Mouse (Mus musculus): ENCODE results near the gene Gm3952.

Gm3952 gene

GRCm38 (mm10) chr8:128798594-128798993 is at the start of gene Gm3952:
Gene Gm3952 (minus strand): TSS chr8:128798694.
- TF ChIP-seq GATA4 (IDR thresholded peaks at IDR 0.05; ENCODE audit: insufficient replicate concordance, low read length) = no peak

- TF ChIP-seq GATA4 (IDR thresholded peaks at IDR 0.05; ENCODE audit: insufficient replicate concordance, low read length) = no peak
Observed at GRCm38 (mm10) chr8:128843749-128844148, 45.3 kb upstream of the Gm3952 start.

- no peak for TF ChIP-seq GATA4 (IDR thresholded peaks at IDR 0.05; ENCODE audit: insufficient replicate concordance, low read length)
Observed at GRCm38 (mm10) chr8:128812521-128812920, 14.0 kb upstream of the Gm3952 start.

GRCm38 (mm10) chr8:128735692-128736091 is 62.8 kb downstream of the Gm3952 start:
- TF ChIP-seq GATA4 (IDR thresholded peaks at IDR 0.05; ENCODE audit: insufficient replicate concordance, low read length) = no peak

- no peak for TF ChIP-seq GATA4 (IDR thresholded peaks at IDR 0.05; ENCODE audit: insufficient replicate concordance, low read length)
Observed at GRCm38 (mm10) chr8:128734118-128734517, 64.4 kb downstream of the Gm3952 start.

GRCm38 (mm10) chr8:128732254-128732653 is 66.2 kb downstream of the Gm3952 start:
- no peak for TF ChIP-seq GATA4 (IDR thresholded peaks at IDR 0.05; ENCODE audit: insufficient replicate concordance, low read length)

- no peak for TF ChIP-seq GATA4 (IDR thresholded peaks at IDR 0.05; ENCODE audit: insufficient replicate concordance, low read length)
Observed at GRCm38 (mm10) chr8:128727213-128727612, 71.3 kb downstream of the Gm3952 start.

GRCm38 (mm10) chr8:128724819-128725218 is 73.7 kb downstream of the Gm3952 start:
- TF ChIP-seq GATA4 (IDR thresholded peaks at IDR 0.05; ENCODE audit: insufficient replicate concordance, low read length) = no peak

GRCm38 (mm10) chr8:128716184-128716583 is 82.3 kb downstream of the Gm3952 start:
- TF ChIP-seq GATA4 (IDR thresholded peaks at IDR 0.05; ENCODE audit: insufficient replicate concordance, low read length) = no peak

GRCm38 (mm10) chr8:128709261-128709660 is 89.2 kb downstream of the Gm3952 start:
- no peak for TF ChIP-seq GATA4 (IDR thresholded peaks at IDR 0.05; ENCODE audit: insufficient replicate concordance, low read length)

- no peak for TF ChIP-seq GATA4 (IDR thresholded peaks at IDR 0.05; ENCODE audit: insufficient replicate concordance, low read length)
Observed at GRCm38 (mm10) chr8:128704836-128705235, 93.7 kb downstream of the Gm3952 start.

- no peak for TF ChIP-seq GATA4 (IDR thresholded peaks at IDR 0.05; ENCODE audit: insufficient replicate concordance, low read length)
Observed at GRCm38 (mm10) chr8:128704376-128704775, 94.1 kb downstream of the Gm3952 start.

GRCm38 (mm10) chr8:128697945-128698344 is 100.5 kb downstream of the Gm3952 start:
- TF ChIP-seq GATA4 (IDR thresholded peaks at IDR 0.05; ENCODE audit: insufficient replicate concordance, low read length) = no peak

- no peak for TF ChIP-seq GATA4 (IDR thresholded peaks at IDR 0.05; ENCODE audit: insufficient replicate concordance, low read length)
Observed at GRCm38 (mm10) chr8:128696701-128697397, 101.6 kb downstream of the Gm3952 start.

Data from liver, adult (tissue).